Mouse (Mus musculus): ENCODE measurements around the gene Cdkn2aip. TPM values are rescaled to one million over a fixed set of nuclear protein-coding genes. Genes with fewer than 3 reads are reported as not detected.

Cdkn2aip gene
- polyA plus RNA-seq, 1 experiment, result not detected

GRCm38 (mm10) chr8:47708106-47708505 is 5.6 kb downstream of the Cdkn2aip start:
- 80% methylated on average over 5 of the region's 5 CpGs for WGBS
- TF ChIP-seq POLR2A (IDR thresholded peaks at IDR 0.05; ENCODE audit: insufficient read depth, low read depth, low read length), result no peak
- TF ChIP-seq CTCF (IDR thresholded peaks at IDR 0.05; ENCODE audit: insufficient read depth, low read depth, low read length), result no peak
- Histone ChIP-seq H3K27ac (ENCODE audit: insufficient read depth, low read depth, low read length) (no peak overlapping the region), H3K4me1 (ENCODE audit: control insufficient read depth, insufficient read depth, low read length) (peaks cover 3% of the 10 kb centered on the region; the same call in 1 of the 2 replicates), H3K4me3 (ENCODE audit: insufficient read depth, low read depth, low read length) (no peak overlapping the region)

GRCm38 (mm10) chr8:47706746-47707145 is 7.0 kb downstream of the Cdkn2aip start:
- 96% methylated on average over 8 of the region's 8 CpGs for WGBS
- Histone ChIP-seq H3K4me3 (ENCODE audit: insufficient read depth, low read depth, low read length) (no peak overlapping the region), H3K27ac (ENCODE audit: insufficient read depth, low read depth, low read length) (no peak overlapping the region), H3K4me1 (ENCODE audit: control insufficient read depth, insufficient read depth, low read length) (no peaks in the 10 kb centered on the region)
- no peak for TF ChIP-seq POLR2A (IDR thresholded peaks at IDR 0.05; ENCODE audit: insufficient read depth, low read depth, low read length)
- no peak for TF ChIP-seq CTCF (IDR thresholded peaks at IDR 0.05; ENCODE audit: insufficient read depth, low read depth, low read length)

GRCm38 (mm10) chr8:47702333-47702732 is 11.4 kb downstream of the Cdkn2aip start:
- 60% methylated on average over 1 of the region's 1 CpGs for WGBS
- no peak overlapping the region for H3K27ac ChIP-seq (ENCODE audit: insufficient read depth, low read depth, low read length)
- no peaks in the 10 kb centered on the region for H3K4me1 ChIP-seq (ENCODE audit: control insufficient read depth, insufficient read depth, low read length)
- TF ChIP-seq CTCF (IDR thresholded peaks at IDR 0.05; ENCODE audit: insufficient read depth, low read depth, low read length) (no peak), POLR2A (IDR thresholded peaks at IDR 0.05; ENCODE audit: insufficient read depth, low read depth, low read length) (no peak)
- no peak overlapping the region for H3K4me3 ChIP-seq (ENCODE audit: insufficient read depth, low read depth, low read length)

GRCm38 (mm10) chr8:47697696-47698095 is 16.0 kb downstream of the Cdkn2aip start:
- Histone ChIP-seq H3K27ac (ENCODE audit: insufficient read depth, low read depth, low read length) (no peak overlapping the region), H3K4me3 (ENCODE audit: insufficient read depth, low read depth, low read length) (no peak overlapping the region), H3K4me1 (ENCODE audit: control insufficient read depth, insufficient read depth, low read length) (no peaks in the 10 kb centered on the region)
- no peak for TF ChIP-seq CTCF (IDR thresholded peaks at IDR 0.05; ENCODE audit: insufficient read depth, low read depth, low read length)
- TF ChIP-seq POLR2A (IDR thresholded peaks at IDR 0.05; ENCODE audit: insufficient read depth, low read depth, low read length), result no peak
- 71% methylated on average over 1 of the region's 1 CpGs for WGBS

GRCm38 (mm10) chr8:47695431-47696105 is 18.2 kb downstream of the Cdkn2aip start:
- H3K27ac ChIP-seq (ENCODE audit: insufficient read depth, low read depth, low read length), result no peak overlapping the region
- WGBS, result 78% methylated on average over 5 of the region's 5 CpGs
- TF ChIP-seq POLR2A (IDR thresholded peaks at IDR 0.05; ENCODE audit: insufficient read depth, low read depth, low read length), result no peak
- TF ChIP-seq CTCF (IDR thresholded peaks at IDR 0.05; ENCODE audit: insufficient read depth, low read depth, low read length), result no peak

GRCm38 (mm10) chr8:47693119-47693518 is 20.6 kb downstream of the Cdkn2aip start:
- no peak for TF ChIP-seq CTCF (IDR thresholded peaks at IDR 0.05; ENCODE audit: insufficient read depth, low read depth, low read length)
- no peak for TF ChIP-seq POLR2A (IDR thresholded peaks at IDR 0.05; ENCODE audit: insufficient read depth, low read depth, low read length)
- Histone ChIP-seq H3K27ac (ENCODE audit: insufficient read depth, low read depth, low read length) (no peak overlapping the region), H3K4me1 (ENCODE audit: control insufficient read depth, insufficient read depth, low read length) (no peaks in the 10 kb centered on the region), H3K4me3 (ENCODE audit: insufficient read depth, low read depth, low read length) (no peak overlapping the region)
- WGBS, result 2% methylated on average over 2 of the region's 2 CpGs

More at GRCm38 (mm10) chr8:47695431-47696105, 18.2 kb downstream of the Cdkn2aip start:
- Histone ChIP-seq H3K4me1 (ENCODE audit: control insufficient read depth, insufficient read depth, low read length) (no peaks in the 10 kb centered on the region), H3K4me3 (ENCODE audit: insufficient read depth, low read depth, low read length) (no peak overlapping the region)

- TF ChIP-seq CTCF (IDR thresholded peaks at IDR 0.05; ENCODE audit: insufficient read depth, low read depth, low read length) (no peak), POLR2A (IDR thresholded peaks at IDR 0.05; ENCODE audit: insufficient read depth, low read depth, low read length) (no peak)
- WGBS, result 89% methylated on average over 10 of the region's 10 CpGs
- no peak overlapping the region for H3K27ac ChIP-seq (ENCODE audit: insufficient read depth, low read depth, low read length)
- no peak overlapping the region for H3K4me3 ChIP-seq (ENCODE audit: insufficient read depth, low read depth, low read length)
- H3K4me1 ChIP-seq (ENCODE audit: control insufficient read depth, insufficient read depth, low read length), result no peaks in the 10 kb centered on the region
Observed at GRCm38 (mm10) chr8:47691831-47692230, 21.9 kb downstream of the Cdkn2aip start.

- no peak overlapping the region for H3K4me3 ChIP-seq (ENCODE audit: insufficient read depth, low read depth, low read length)
- no peak for TF ChIP-seq CTCF (IDR thresholded peaks at IDR 0.05; ENCODE audit: insufficient read depth, low read depth, low read length)
- no peak for TF ChIP-seq POLR2A (IDR thresholded peaks at IDR 0.05; ENCODE audit: insufficient read depth, low read depth, low read length)
- 68% methylated on average over 7 of the region's 7 CpGs for WGBS
Observed at GRCm38 (mm10) chr8:47691303-47691702, 22.4 kb downstream of the Cdkn2aip start.

GRCm38 (mm10) chr8:47690674-47691078 is 23.1 kb downstream of the Cdkn2aip start:
- no peak overlapping the region for H3K27ac ChIP-seq (ENCODE audit: insufficient read depth, low read depth, low read length)
- 21% methylated on average over 16 of the region's 16 CpGs for WGBS
- H3K4me3 ChIP-seq (ENCODE audit: insufficient read depth, low read depth, low read length), result no peak overlapping the region
- H3K4me1 ChIP-seq (ENCODE audit: control insufficient read depth, insufficient read depth, low read length), result no peaks in the 10 kb centered on the region
- TF ChIP-seq POLR2A (IDR thresholded peaks at IDR 0.05; ENCODE audit: insufficient read depth, low read depth, low read length), result no peak
- no peak for TF ChIP-seq CTCF (IDR thresholded peaks at IDR 0.05; ENCODE audit: insufficient read depth, low read depth, low read length)

More at GRCm38 (mm10) chr8:47691303-47691702, 22.4 kb downstream of the Cdkn2aip start:
- H3K27ac ChIP-seq (ENCODE audit: insufficient read depth, low read depth, low read length), result no peak overlapping the region
- no peaks in the 10 kb centered on the region for H3K4me1 ChIP-seq (ENCODE audit: control insufficient read depth, insufficient read depth, low read length)

All from olfactory bulb, adult 2 months (tissue).